Mouse (Mus musculus): ENCODE measurements at regions not wholly inside any gene's neighbourhood (a gene's known extent, or its start where the extent isn't known, plus 50 kb on each side); places are given as distances from the start of the nearest gene placed in this dataset.
A peak's percentile ranks its signal among the peaks of the same experiment; 100 is the strongest.

DNA sequence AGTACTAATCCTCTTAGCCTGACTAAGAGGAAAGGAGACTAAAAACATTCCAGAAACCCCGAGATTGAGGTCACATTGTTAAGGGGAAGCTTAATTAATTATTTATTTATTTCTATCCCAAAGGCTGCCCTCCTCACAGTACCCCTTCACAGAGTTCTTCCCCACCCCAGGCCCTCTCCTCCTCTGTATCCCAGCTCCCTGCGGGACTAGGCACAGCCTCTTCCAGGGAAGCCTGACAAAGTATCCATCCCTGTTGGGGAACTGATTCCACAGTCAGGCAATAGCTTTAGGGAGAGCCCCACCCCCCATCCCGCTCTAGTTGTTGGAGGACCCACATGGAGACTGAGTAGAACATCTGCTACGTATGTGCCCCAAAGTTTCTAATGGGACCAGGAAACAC, 254.6 kb downstream of the Atp23 start:
- no peak for DNase-seq (ENCODE audit: low spot score in 2 of 2)

DNA sequence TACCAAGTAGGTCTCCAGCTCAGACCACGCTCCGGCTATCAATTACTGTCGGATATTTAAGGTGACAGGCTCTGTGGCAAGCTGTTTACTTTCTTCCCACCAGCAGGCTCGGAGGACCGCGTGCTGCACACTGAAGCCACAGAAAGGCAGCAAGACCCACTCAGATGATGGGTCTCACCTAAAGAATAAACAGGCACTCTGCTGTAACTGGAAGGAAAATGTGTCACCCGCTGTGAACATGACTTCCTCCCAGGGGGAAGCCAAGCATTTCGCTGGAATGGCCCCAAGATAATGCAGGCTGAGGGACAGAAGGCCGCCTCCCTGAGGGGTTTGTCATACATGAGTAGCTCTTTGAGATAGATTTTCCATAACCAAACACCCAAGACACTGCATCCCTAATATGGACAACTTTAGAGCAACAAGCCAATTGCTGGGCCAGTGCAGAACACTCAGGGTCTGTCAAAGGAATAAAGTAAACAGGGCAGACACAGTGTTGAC, 259.3 kb downstream of the Atp23 start:
- DNase-seq (ENCODE audit: low spot score in 2 of 2): no peak

DNA sequence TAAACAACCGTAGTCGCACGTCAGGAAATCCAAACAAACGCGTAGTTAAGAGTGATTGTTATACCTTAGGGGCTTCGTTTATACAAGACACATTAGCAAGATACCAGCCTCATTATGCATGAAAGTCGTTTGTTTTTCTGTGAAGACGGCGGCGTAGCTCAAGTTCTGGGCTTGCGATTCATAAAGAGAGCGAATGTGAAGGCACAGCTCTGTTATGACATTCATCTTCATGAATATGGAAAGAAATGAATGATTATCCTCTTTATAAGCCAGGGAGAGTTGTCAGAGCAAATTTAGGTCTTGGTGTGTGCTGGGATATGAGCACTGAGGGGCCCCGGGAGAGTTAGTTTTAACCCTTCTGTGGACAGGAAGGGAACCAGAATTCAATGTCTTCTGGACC, 266.4 kb downstream of the Atp23 start:
- DNase-seq (ENCODE audit: low spot score in 2 of 2): no peak

DNA sequence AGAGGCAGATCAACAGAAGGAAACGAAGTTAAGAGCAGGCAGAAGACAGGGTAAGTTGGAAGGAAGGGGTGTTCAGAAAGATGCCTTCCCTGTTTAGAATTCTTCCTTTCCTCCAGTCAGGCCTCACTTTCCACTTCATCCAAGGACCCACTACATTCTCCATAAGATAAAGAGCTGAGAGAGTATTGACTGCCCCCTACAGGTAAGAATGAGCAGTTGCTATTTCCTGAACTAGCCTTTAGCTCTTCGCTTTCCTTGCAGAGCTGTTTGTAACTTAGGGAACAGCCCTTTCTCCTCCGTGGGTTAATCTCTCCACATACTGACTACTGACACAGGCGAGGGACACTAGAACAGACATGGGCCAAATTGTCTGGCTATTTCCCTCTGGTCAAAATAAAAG, 273.1 kb downstream of the Atp23 start:
- DNase-seq (ENCODE audit: low spot score in 2 of 2): no peak

DNA sequence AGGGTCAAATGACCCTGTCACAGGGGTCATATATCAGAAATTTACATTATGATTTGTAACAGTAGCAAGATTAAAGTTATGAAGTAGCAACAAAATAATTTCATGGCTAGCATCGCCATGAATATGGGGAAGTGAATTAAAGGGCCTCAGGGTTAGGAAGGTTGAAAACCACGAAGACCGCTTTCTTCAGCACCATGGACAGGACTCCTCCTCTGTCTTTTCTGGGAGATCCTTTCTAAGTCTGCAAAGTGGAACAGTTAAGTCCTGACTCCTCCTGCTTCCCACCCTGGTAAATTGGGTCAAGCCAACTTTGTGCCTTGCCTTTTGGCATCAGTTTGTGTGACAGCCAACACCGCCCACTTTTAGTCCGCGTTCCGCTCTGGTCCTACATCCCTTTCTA, 275.7 kb downstream of the Atp23 start:
- DNase-seq (ENCODE audit: low spot score in 2 of 2): no peak

DNA sequence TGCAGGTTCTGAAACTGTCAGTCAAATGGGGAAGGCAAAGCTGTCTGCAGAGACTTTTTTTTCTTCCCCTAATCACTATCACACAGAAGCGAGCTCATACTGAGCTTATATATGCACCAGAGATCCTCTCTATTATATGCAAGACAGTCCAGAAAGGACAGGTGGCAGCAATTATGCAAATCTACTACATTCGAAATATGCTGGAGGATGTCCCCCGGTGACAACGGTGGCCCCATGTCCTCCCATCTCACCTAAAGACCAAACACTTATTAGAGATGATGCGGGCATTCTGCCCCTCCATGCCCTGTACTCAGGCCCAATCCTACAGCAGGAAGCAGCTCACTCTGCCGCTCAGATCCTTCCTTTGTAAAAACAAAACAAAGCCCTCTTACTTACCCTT, 280.4 kb downstream of the Atp23 start:
- no peak for DNase-seq (ENCODE audit: low spot score in 2 of 2)

DNA sequence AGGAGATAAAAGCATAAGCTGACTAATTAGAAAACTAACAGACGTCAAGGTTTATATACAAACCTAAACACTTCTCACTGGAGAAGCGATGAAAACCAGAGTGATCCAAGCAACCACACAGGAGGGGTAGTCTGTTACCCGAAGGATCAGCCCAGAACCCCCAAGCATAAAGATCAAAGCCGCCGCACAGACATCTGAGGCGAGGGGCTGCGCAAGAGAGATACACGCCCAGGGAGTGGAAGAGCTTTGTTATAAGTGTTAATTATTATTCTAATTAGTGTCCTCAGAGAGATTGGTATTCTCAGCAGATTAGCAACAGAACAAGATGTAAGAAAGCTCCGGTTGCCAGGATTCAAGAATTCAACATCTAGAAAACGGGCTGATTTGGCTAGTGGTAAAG, 281.2 kb downstream of the Atp23 start:
- DNase-seq (ENCODE audit: low spot score in 2 of 2): no peak

DNA sequence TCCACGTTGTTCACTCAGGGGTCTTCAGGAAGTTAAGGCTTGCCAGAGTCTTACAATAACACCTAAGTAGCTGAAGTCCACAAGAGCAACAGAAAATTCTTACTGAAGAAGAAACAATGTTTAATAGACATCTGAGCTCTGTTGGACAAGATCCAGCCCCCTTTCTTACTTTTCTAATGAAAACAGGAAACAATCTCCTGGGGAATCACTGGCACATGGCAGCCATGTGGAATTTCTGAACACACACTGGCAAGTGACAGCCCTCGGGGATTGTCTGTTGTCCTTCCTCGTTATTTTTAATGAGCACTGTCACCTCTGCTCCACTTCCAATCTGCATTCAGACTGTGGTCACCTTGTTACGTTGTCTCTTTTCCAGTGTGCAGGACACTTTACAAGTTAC, 288.9 kb downstream of the Atp23 start:
- no peak for DNase-seq (ENCODE audit: low spot score in 2 of 2)

DNA sequence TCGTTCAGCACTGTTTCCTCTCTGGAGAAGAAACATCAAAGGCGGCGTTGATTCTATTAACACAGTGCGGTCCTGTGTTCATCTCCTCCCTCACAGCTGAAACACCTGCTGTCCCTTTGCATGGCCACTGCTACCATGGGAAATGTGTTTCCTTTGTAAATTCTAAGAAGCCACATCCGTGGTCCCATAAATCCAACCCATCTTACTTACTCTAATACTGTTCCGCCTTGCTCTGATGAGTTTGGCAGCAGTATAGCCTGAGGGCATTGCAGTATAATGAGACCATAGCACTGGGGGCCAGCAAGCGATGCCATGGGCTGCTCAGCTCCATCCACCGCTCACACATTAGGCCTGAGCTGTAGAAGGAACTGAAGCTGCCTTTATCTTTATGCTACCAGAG, 290.6 kb downstream of the Atp23 start:
- no peak for DNase-seq (ENCODE audit: low spot score in 2 of 2)

DNA sequence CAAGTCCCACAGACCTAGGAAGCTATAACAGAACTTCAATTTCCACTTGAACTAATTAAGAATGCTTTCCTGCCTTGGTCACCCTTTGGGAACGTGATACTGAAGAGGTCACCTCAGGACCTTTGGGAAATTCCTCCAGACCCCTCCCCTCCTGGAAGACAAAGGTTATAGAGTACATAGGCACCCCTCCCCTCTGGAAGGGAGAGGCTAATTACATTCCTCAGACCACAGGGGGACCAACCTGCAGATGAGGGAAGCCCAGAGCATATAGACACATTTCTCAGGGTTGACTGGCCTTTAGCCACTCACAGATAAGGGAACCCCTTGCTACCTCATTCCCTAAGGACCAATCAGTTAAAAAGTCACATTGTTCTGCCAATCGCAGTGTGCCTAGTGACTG, 301.5 kb downstream of the Atp23 start:
- DNase-seq (ENCODE audit: low spot score in 2 of 2): no peak

DNA sequence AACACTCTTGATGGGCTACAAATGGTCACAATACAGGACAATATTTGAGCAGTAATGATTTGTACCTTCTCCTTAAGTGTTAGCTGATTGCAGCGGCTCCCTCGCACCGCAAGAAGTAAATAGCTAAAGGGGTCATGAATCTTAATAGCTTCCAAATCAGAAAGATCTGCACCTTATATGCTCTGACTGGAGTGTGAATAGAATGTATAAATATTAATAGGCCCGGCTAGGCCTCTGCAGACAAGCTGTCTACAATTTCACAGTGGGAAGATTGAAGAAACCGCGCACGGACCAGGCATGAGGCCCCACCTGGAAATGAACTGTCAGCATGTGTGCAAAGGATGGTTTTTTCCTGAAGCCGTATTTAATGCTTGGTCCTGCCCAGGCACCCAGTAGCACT, 333.0 kb downstream of the Atp23 start:
- DNase-seq (ENCODE audit: low spot score in 2 of 2): no peak

DNA sequence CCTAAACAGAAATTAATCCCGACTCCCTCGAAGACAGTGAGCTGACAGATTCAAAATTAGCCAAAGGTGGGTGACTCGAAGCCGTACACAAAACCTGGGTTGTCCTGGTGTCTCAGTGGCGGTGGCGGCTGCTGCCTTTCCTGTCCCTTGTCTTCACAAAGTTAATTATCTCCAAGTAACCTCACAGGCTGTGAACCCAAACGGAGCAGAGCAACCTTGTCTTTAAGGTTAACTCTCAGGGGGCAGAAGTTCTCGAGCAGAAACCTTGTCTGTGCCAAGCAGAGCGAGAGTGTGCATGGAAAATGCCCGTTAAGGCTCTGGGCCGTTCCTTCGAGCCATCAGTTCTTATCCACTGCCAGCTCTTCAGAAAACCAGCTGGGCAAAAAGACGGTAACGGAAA, 335.8 kb downstream of the Atp23 start:
- no peak for DNase-seq (ENCODE audit: low spot score in 2 of 2)

DNA sequence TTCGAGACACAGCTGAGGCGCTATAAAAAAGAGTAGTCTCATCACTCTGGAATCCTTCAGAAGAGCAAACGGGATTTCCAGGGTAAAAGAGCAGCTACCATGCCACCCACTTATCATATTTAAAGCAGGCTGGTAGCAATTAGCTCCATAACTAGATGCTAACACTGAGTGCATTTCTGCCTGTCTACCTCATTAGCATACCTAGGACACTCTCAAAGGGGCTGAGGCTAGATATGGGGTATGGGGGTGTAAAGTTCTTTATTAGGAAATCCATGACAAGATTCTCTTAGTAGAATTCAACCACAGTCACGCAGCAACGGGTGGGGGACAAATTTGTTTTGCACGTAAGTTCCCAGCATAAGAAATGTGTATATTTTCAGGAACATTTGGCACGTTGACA, 346.1 kb downstream of the Atp23 start:
- DNase-seq (ENCODE audit: low spot score in 2 of 2): no peak

DNA sequence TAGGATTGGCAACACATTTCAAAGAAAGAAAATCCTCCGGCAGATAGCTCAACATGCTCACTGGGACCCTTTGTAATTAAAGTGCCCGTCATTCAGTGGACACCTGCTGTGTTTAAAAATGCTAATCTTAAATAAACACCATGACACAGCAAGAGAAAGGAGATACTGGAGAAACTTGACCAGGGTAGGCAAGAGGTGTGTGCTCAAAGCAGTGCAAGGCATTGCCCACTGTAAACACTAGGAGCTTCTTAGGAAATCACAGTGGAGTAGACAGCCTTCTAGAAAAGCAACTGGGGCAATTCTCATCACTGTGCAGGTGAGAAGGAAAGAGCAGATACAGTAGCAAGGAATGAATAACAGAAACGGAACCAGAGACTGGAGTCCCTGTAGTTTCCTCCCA, 369.2 kb downstream of the Atp23 start:
- DNase-seq (ENCODE audit: low spot score in 2 of 2): no peak

DNA sequence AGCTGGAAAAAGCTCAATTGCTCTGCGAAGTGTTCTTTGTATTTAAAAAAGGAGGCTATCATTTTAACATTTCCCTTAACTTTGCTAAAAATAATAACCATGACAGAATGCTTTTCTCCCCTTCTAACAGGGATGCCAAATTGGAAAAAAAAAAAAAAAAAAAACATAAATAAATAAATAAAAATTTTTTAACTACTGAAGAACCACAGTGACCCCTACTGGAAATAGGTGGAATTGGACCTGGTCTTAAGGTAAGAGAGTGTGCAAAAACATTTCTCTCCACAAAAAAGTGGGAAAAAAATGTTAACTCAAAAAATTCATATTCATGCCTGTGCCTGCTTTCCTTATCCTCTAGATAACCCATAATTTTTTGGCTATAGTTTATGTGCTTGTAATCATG, 369.8 kb downstream of the Atp23 start:
- no peak for DNase-seq (ENCODE audit: low spot score in 2 of 2)

DNA sequence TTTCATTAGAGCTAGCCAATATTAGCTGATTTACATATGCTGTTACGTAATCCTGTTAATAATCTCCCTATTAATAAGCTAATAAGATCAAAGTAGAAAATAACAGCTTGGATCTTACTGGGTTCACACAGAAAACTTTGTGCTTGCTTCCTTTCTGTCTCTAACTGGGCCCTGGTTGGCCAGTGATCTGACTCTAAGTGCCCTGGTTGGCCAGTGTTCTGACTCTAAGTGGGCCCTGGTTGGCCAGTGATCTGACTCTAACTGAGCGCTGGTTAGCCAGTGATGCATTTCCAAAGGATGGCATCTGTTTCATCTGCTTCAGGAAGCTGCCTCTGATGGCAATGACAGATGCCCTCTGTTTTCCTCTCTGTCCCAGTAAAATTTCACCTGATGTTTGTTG, 372.4 kb downstream of the Atp23 start:
- no peak for DNase-seq (ENCODE audit: low spot score in 2 of 2)

DNA sequence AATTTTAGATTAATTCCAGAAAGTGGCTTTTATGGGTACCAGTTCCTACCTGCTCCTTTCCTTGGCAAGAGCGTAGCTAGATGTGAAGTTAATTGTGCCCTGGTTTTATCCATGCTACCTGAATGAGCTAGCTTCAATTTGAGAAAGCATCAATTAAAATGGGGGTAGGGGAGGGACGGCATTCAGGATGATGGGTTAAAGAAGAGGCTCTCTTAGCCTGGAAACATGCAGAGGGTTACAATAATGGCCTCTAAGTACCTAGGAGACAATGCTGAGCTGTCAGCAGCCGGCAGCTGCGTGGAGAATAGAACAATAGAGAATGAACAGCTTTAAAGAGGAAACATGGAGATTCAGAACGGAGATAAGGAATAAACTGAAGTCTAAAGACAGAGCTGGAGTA, 375.0 kb downstream of the Atp23 start:
- no peak for DNase-seq (ENCODE audit: low spot score in 2 of 2)

DNA sequence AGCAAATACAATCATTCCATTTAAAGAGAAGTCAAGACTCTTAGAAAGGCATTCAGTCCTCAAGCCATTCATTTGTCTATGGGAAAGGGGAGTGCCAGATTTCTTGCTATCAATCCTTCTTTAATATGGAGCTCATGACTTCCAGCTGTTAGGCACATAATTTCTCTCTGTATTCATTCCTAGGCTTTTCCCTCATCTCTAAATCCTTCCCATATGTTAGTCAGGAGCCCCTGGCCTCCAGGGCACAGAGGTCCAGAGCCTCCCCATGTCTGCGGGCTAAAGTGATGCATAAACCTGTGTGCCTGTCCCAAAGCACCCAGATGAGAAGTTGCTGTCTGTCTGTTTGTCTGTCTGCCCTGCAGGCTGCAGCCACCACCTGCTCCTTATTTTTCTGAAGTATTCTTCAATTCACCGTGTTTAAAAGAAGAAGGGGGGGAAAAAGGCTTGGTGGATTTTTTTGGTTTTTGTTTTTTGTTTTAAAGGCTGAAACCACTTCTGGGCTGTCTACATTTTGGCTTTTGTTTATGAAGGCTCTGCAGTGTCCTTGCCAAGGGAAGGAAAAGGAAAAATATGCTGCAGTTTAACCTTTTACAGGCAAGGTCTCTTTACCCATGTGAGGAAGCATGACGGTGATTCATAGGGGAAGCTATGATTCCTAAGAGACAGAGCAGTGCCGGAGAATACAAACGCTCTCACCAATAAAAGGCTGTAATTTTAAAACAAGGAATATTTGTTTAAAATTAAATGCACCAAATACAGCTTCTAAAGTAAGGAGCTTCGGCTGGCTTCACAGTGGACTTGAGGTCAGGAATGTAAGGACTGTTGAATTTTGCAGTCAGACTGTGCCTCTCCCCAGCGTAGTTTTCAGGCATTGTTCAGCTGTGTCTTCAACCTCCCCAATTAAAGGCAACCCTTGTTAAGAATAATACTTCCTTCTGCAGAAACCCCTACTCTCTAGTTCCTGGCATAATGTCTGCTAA, 379.0 kb downstream of the Atp23 start:
- no peak for DNase-seq (ENCODE audit: low spot score in 2 of 2)

DNA sequence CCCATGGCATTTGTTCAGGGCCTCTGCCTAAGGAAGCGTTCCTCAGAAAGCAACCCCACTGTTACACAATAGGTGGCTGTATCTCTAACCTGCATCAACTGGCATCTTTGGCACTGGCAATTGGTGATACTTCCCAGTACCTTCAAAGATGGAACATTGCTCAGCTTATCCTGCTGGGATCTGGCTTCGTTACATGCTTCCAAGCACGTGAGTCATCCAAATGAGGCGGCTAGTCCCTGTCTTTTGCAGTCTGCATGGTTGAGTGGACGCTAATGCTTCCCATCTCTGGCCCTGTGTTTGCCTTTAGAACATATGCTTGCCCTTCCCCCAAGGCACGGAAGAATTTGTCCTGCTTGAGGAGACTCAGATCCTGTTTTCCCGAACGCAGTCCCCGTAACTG, 380.2 kb downstream of the Atp23 start:
- no peak for DNase-seq (ENCODE audit: low spot score in 2 of 2)

DNA sequence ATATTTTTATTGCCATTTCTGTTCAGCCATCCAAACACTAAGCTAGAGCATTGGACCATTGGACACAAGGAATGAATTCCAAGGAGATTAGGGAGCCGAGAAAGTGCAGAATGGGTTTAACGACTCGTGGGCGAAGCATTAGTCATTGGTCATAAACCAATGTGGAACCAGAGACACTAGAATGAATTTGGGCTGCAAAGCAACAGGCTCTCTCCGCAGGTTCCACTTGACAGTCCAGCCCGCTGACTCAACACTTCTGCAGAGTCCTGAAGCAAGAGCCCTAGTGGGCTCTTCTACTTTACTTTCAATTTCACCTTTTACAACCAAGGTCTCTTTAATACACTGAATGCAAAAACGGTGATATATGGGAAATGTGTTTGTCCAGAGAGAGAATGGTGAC, 388.0 kb downstream of the Atp23 start:
- no peak for DNase-seq (ENCODE audit: low spot score in 2 of 2)

DNA sequence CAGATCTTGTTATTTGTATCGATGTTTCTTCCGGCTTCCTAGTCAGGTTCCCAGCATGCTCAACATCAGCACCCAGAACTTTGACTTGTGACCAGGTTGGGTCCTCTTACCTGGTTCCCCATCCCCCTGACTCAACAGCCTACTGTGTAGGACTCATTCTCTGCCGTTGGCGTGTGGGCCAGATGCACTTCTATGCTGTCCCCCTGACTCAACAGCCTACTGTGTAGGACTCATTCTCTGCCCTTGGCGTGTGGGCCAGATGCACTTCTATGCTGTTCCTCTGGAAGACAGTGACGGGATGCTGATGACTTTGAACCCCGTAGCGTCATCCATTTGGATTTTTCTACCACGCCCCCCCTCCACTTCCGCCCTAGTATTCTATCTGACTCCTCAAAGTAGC, 389.6 kb downstream of the Atp23 start:
- peak; percentile 95 to 98 for DNase-seq (ENCODE audit: low spot score in 2 of 2)

DNA sequence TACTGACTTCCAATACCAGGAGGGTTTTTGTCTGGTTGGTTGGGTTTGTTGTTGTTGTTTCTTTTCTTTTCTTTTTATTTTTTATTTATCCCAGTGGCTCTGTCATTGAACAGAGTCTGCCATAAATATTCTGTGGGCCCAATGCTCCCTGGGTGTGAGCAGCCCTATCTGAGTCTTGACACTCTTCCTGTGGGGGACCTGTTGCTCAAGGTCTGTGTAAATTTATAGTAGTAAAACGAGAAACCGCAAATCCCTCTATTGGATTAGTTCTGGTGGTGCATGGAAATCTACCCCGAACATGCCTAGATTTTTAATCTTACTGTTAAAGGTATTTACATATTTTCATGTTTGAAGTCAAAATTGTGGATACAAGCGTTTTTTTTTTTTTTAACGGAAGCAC, 395.2 kb downstream of the Atp23 start:
- no peak for DNase-seq (ENCODE audit: low spot score in 2 of 2)

DNA sequence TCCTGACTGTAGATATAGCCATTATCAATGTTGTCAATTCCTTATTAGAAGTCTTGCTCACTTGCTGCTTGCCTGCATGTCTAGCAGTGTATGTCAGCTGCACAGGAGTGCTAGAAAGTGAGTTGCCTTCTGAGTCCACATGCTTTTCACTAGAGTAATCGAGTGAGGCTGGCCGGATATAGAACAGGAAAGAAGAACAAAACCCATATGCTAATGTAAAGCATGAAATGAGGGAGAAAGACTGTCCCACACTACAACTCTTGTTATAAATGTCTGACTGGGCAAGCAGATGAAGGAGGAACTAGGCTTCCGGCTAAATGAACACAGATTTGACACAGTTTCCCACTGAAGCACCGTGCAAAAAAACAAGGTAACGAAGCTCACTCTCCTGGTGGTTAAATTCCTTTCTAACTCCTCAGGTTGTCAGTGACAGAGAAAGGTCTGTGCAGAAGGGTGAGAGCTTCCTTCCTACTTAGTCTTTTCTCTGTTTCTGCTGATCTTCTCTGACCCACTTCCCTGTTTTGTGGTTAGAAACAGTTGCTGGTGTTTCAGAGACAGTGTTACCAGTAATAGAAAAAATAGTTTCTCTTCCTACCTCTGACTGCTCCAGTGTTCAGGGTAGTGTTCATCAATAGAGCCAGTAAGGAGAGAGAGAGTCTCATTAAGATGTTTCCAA, 399.0 kb downstream of the Atp23 start:
- DNase-seq (ENCODE audit: low spot score in 2 of 2): no peak

Data from urinary bladder, adult 18-20 months (tissue).